Mouse (Mus musculus) testis, postnatal 14 days (tissue): Measurements from ENCODE around the gene Stk10.
A peak's percentile ranks its signal among the peaks of the same experiment; 100 is the strongest.

ENCODE experiments used
- DNase-seq: peaks from one replicate; pipeline ENCODE4 v3.0.0; 2021; ENCODE audit warnings: low spot score

Stk10 gene

DNA sequence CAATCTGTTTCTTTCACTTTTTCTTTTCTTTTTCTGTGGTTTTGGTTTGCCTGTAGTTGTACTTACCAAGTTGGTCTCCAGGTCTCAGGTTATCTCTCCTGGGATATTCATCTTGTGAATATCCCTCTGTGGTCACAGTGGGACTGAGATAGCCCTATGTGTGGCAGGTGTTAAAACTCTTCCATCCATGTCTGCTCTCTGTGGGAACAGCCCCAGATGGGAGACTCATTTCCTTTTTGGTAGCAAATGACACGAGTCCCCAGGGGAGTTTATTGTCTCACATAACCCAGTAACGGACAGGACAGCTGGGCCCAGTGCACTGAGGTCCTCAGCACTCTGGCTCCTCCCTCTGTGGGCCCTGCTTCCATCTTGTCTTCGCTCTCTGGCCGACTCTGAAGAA is 17.0 kb downstream of the Stk10 start:
- no peak for DNase-seq

DNA sequence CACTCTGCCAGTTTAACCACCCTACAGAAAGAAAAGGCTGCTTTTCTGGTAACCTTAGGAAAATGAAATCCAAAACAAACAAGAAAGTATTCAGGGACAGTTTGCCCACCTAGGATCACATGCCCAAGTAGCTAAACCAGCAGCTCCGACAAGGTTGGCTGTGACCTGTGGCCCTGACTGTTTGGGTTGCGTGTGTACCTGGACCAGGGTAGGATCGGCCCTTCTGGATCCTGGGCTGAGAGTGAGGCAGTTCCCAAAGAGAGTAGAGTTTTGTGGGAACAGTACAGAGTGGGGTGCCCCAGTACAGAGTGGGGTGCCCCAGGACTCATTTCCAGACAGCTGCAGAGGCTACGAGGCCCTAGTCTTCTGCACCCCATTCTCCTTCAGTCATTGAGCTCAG is 18.0 kb downstream of the Stk10 start:
- no peak for DNase-seq

DNA sequence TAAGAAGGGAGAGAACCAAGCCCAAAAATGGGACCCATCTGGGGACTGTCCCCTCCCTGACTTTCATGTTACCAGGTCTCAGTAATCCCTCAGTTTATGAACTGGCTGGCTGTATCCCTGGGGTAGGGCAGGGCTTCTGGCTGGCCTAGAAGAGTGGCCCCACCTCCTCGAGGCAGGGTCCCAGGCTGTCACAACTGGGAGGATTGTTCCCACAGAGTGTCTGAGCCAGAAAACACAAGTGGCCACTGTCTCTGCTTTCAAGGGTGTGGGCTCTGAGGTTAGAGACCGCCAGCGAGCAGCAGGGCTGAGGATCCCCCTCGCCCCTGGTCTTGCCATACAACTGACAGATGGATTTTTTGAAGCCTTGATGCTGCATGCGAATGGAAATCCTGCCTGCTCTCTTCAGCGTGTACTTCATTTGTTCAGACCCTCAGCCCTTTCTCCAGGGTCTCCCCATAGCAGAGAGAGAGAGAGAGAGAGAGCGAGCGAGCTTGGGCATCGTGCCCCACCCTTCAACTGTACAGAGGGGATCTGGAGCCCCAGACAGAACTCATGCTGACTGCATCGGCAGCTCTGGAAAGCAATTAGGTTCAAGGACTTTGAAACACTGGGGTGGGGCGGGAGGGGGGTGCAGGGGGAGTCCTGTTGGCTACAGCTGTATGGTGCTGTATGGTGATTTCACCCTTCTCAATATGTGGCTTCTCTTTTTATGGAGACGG is 18.6 kb downstream of the Stk10 start:
- no peak for DNase-seq

- DNase-seq, result no peak
Observed at GRCm38 (mm10) chr11:32552401-32553090, 19.4 kb downstream of the Stk10 start.

DNA sequence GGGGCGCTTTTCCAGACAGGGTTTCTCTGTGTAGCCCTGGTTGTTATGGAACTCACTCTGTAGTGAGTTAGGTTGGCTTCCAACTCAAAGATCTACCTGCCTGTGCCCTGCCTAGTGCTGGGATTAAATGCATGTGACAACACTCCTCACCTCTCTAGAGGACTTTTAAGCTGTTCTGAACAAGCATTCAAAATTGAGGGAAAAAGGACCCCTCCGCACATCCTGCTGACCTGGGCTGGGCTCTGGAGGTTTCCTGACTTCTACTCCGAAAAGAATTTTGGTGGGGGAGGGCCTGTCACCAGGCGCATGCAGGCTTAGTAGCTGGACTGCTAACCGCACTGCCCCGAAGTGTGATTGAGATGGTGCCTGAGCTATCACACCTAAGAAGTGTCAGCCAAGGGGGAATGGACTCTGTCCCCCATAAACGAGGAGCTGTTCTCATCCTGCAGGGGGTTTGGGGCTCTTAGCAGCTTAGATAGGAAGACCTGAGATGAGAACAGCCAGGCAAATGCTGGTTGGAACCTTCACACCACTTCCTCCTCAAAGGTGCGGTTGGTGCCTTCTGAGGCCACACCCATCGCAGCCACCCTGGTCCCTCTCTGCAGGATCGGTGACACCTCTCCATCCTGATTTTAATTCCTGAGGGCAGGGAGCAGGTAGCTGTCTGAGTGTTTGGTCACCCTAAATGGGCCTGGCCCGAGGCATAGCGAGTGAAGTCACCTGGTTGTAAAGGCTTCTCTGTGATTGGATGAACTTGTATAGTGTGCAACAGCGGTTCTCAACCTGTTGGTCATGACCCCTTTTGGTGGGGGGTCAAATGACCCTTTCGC is 20.4 kb downstream of the Stk10 start:
- no peak for DNase-seq

DNA sequence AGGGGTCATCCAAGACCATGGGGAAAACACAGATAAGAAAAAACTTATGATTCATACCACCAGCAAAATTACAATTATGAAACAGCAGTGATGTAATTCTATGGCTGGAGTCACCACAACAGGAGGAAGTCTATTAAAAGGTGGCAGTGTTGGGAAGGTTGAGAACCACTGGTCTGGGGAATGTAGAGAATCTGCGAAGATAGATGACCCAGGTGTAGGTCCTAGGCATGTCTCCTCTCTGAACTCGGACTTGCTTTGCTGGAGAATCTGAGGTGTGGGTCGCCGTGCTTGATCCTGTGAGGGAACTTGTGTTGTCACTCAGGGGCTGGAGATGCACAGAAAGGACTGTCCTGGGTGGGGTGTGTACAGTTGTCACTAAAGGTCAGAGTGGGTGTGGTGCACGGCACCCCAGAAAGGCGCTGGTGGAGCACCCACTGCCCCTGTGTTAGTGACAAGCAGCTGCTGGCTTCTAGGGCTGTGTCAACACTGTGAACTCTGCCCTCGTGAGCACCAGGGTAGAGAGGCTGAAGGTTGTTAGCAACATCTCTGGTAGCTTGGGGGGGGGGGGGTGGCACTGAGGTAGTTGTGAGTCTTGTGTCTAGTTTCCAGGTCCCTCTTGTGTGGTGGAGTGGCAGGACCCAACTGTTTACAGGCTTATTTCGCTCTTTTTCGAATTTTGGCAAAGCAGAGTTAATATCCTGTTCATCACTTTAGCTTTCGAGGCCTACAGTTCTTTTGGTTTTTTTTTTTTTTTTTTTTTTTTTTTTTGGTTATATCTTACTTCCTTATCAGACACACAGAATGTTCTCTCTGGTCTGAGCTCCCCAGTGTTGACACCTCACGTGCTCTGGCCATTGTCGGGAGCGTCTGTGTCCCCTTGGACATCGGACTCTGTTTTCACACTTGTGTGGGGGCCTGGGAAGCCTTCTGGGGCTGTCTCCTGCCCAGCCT is 21.3 kb downstream of the Stk10 start:
- DNase-seq, result no peak

DNA sequence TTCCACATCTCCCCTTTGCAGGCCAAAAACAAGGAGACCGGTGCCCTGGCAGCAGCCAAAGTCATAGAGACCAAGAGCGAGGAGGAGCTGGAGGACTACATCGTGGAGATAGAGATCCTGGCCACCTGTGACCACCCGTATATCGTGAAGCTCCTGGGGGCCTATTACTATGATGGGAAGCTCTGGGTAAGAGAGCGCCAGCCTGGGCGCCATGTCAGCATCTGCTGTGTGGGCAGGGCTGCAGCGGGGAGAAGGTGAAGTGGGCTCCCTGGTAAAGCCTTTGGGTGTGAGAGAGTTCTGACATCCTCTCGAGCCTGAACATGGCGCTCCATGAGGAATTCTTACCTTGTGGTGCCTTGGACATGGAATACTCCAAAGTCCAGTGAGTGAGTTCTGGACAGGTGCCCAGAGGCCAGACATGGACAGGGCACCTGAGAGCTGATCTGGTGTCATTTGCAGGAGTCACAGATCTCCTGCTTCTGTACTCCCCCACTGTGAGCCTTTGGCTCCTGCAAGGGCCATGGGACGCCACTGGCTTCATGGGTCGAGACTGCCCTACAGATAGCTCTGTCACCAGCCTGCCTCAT is 22.1 kb downstream of the Stk10 start:
- DNase-seq, result no peak

DNA sequence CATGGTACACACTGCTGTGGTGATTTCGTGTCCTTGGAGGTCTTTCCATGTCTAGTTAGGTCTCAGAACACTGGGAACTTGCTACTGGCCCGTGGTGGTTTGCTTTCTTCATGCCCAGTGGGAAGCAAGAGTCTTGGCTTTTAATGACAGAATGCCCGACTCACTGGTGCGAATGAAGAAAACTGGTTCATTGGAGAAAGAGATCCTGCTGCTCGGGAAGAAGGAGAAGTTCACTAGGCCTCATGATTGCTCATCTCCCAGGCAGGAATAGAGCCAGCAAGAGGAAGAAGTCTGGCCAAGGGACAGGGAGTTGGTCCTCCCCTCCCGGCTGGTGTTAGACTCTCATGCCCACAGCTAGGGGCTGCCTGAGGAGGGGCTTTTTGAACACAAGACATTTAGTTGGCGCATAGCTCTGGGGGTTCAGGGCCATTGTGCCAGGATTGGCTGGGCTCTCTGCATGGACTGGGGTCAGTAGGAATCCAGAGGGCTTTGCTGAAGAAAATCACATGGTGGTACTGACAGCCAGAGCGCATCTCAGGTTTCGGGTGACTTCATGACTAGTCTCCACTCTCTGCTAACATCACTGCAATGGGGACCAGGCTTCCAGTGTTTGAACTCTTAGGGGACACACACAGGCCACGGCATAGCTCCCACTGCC is 23.4 kb downstream of the Stk10 start:
- DNase-seq, result no peak

- DNase-seq, result no peak
Observed at GRCm38 (mm10) chr11:32558026-32558425, 24.9 kb downstream of the Stk10 start.

DNA sequence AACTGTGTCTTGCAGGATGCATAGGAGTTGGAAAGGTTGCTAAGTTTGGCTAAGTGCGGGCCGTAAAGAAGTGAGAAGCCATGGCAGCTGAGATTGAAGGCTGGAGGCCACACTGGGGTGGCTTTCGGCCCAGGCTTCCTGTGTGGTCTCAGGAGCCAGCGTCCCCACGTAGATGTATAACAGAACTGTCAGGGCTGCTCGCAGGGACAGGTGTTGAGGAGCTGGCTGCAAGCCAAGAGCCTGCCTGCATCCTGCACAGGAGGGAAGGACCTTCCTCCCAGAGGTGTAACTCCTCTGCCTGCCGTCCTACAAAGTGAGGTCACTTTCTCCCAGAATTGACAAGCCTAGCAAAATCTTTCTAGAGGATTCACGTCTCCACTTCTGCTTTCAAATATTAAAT is 25.6 kb downstream of the Stk10 start:
- DNase-seq, result no peak

- peak; percentile 67 for DNase-seq
Observed at GRCm38 (mm10) chr11:32560015-32560770, 27.1 kb downstream of the Stk10 start.

- DNase-seq, result peak; percentile 36
Observed at GRCm38 (mm10) chr11:32561465-32562355, 28.6 kb downstream of the Stk10 start.

- DNase-seq, result no peak
Observed at GRCm38 (mm10) chr11:32562706-32563105, 29.6 kb downstream of the Stk10 start.

DNA sequence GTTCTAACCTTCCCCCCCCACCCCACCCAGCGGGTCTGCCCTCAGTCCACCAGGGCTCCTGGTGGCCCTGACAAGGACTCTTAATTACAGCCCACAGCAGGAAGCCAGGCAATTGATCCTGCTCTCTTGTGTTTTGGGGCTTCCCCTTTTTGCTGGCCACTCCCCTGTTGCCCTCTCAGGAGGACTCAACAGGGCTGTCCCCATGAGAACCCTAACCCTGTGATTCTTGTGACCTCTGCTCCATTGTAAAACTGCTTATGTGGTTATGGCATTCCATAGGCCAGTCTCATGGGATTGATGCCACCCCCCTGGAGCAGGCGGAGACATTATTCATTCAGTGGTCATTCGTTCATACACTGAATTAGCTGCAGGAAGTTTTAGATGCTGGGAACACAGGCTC is 30.6 kb downstream of the Stk10 start:
- no peak for DNase-seq

DNA sequence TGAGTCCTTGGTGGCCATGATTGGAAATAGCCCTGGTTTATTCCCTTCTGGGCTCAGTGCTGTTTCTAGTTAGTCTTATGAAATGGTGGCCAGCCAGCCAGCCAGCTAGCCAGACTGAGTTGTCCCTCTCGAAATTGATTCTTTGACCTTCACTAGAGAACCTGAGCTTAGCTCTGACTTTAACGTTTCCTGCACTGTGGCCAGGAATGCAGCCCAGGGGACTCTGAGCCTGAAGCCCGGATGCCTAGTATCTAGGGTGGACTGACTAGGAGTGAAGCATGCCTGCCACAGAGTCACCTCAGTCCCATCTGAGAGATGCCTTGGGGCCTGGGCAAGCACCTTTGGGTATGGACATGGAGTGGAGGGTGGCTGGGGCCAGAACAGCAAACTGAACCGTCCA is 31.5 kb downstream of the Stk10 start:
- DNase-seq, result no peak

DNA sequence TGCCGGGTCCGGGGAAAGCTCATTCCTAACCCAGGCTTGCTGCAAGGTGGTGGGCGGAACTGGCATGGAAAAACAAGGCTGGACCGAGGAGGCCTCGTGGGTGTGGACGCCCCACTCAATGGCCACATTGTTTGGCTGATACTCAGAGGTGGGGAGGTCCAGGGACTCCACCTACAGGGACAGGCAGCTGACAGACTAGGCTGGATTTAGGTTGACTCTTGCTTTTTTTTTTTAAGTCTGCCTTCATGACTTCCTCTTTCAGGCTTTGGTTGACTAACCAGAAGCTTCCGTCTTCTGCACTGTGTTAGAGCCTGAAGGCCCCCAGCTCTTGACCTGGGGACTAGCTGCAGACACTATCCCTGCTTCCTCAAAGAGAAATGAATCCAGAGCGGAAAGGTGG is 32.0 kb downstream of the Stk10 start:
- DNase-seq, result peak; percentile 67

DNA sequence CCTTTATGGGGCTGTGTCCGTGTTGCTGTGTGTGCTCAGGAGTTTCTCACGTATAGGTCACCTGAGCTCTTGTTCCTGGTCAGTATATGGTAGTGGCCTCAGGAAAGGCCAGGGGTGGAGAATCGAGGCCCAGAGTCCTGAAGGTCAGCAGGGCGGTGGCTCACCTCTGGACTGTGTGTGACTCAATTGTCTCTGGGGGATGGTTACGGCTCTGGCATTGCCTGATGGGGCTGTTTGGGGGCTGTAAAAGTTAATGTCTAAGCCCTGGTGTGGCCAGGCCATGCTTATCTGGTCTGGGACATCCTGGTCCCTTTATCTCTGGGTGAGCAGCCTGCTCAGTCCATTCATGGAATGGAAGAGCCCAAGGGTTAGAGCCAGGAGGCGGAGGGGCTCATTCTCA is 33.1 kb downstream of the Stk10 start:
- no peak for DNase-seq

GRCm38 (mm10) chr11:32567000-32567855 is 34.1 kb downstream of the Stk10 start:
- DNase-seq, result no peak
